Mouse (Mus musculus) MEL (cell line): Measurements from ENCODE around the gene Map3k20. TPM values are rescaled to one million over a fixed set of nuclear protein-coding genes. Genes with fewer than 3 reads are reported as not detected.

Source experiments
- DNase-seq: peaks from one replicate; pipeline ENCODE4 v3.0.0; 2011; ENCODE audit warnings: low read depth, low spot score
- H3K27ac ChIP-seq: 2 replicates; pipeline ENCODE4 v1.5.1; 2012; ENCODE audit warnings: low read depth, mild to moderate bottlenecking, control low read depth, low read length, moderate library complexity; ENCODE audit not compliant: control insufficient read depth
- H3K27me3 ChIP-seq, 2 experiments: fragments of 150-350 bp in 1 of 2; sonication (generic) in 1 of 2; 2 replicates each; pipeline ENCODE4 v1.6.1; 2012; ENCODE audit warnings: low read length in 2 of 2, mild to moderate bottlenecking in 2 of 2, improper control_type of control experiment in 1 of 2, moderate library complexity in 1 of 2; ENCODE audit not compliant: insufficient read depth in 2 of 2, control insufficient read depth in 1 of 2
- H3K36me3 ChIP-seq, 2 experiments: 2 replicates each; pipeline ENCODE4 v1.6.1; 2012 to 2014; ENCODE audit warnings: low read length in 2 of 2, improper control_type of control experiment in 1 of 2, inconsistent platforms in 1 of 2, mild to moderate bottlenecking in 1 of 2; ENCODE audit not compliant: insufficient read depth in 2 of 2, control insufficient read depth in 1 of 2
- H3K4me1 ChIP-seq, 2 experiments: fragments of 150-350 bp in 1 of 2; sonication (generic) in 1 of 2; 2 replicates each; pipeline ENCODE4 v1.6.1; 2012; ENCODE audit warnings: low read length in 2 of 2, improper control_type of control experiment in 1 of 2, mild to moderate bottlenecking in 1 of 2; ENCODE audit not compliant: insufficient read depth in 2 of 2, control insufficient read depth in 1 of 2
- H3K4me3 ChIP-seq, 2 experiments: fragments of 150-350 bp in 1 of 2; sonication (generic) in 1 of 2; 2 replicates each; pipeline ENCODE4 v1.5.1; 2012; ENCODE audit warnings: low read depth in 2 of 2, low read length in 2 of 2, mild to moderate bottlenecking in 2 of 2, moderate library complexity in 2 of 2, control low read depth in 1 of 2, improper control_type of control experiment in 1 of 2; ENCODE audit not compliant: control insufficient read depth in 1 of 2, insufficient read depth in 1 of 2
- H3K79me2 ChIP-seq: 2 replicates; pipeline ENCODE4 v1.6.1; 2012; ENCODE audit warnings: mild to moderate bottlenecking, low read length, moderate library complexity; ENCODE audit not compliant: control insufficient read depth, poor library complexity, insufficient read depth
- H3K9ac ChIP-seq: 2 replicates; pipeline ENCODE4 v1.6.1; 2012; ENCODE audit warnings: low read depth, mild to moderate bottlenecking, control low read depth, low read length, moderate library complexity; ENCODE audit not compliant: control insufficient read depth, poor library complexity, severe bottlenecking
- H3K9me3 ChIP-seq: fragments of 150-350 bp; sonication (generic); replicated peaks from 2 replicates; pipeline ENCODE4 v1.6.1; 2012; ENCODE audit warnings: mild to moderate bottlenecking, low read length, improper control_type of control experiment, moderate library complexity; ENCODE audit not compliant: insufficient read depth
- BHLHE40 ChIP-seq: IDR thresholded peaks from 2 replicates; pipeline ENCODE4 v1.6.1; 2012; ENCODE audit warnings: low read depth, mild to moderate bottlenecking, inconsistent platforms, low read length, improper control_type of control experiment, borderline replicate concordance
- CHD1 ChIP-seq: IDR thresholded peaks from 2 replicates; pipeline ENCODE4 v1.6.1; 2012; ENCODE audit warnings: low read depth, mild to moderate bottlenecking, inconsistent platforms, low read length, improper control_type of control experiment
- CHD2 ChIP-seq: IDR thresholded peaks from 2 replicates; pipeline ENCODE4 v1.6.1; 2011; ENCODE audit warnings: low read length, improper control_type of control experiment
- EP300 ChIP-seq, 2 experiments: IDR thresholded peaks; 2 replicates each; pipeline ENCODE4 v1.6.1; 2011; ENCODE audit warnings: improper control_type of control experiment in 2 of 2, low read length in 2 of 2, low read depth in 1 of 2, mild to moderate bottlenecking in 1 of 2
- ETS1 ChIP-seq: IDR thresholded peaks from 2 replicates; pipeline ENCODE4 v1.6.1; 2012; ENCODE audit warnings: low read depth, mild to moderate bottlenecking, inconsistent platforms, low read length, improper control_type of control experiment, moderate library complexity
- GABPA ChIP-seq: IDR thresholded peaks from 2 replicates; pipeline ENCODE4 v1.6.1; 2012; ENCODE audit warnings: low read depth, mild to moderate bottlenecking, inconsistent platforms, low read length, improper control_type of control experiment, moderate library complexity
- GATA1 ChIP-seq: IDR thresholded peaks from 2 replicates; pipeline ENCODE4 v1.6.1; 2011; ENCODE audit warnings: low read depth, low read length, improper control_type of control experiment
- KAT2A ChIP-seq: conservative IDR thresholded peaks from 2 replicates; pipeline ENCODE4 v1.6.1; 2012; ENCODE audit warnings: low read depth, low read length, improper control_type of control experiment, inconsistent platforms
- MAFK ChIP-seq: IDR thresholded peaks from 2 replicates; pipeline ENCODE4 v1.6.1; 2011; ENCODE audit warnings: low read depth, mild to moderate bottlenecking, low read length, improper control_type of control experiment, borderline replicate concordance
- MAX ChIP-seq: IDR thresholded peaks from 2 replicates; pipeline ENCODE4 v1.6.1; 2011; ENCODE audit warnings: low read length, improper control_type of control experiment
- MAZ ChIP-seq: IDR thresholded peaks from 2 replicates; pipeline ENCODE4 v1.6.1; 2012; ENCODE audit warnings: low read depth, mild to moderate bottlenecking, inconsistent platforms, low read length, improper control_type of control experiment
- MYC ChIP-seq: IDR thresholded peaks from 2 replicates; pipeline ENCODE4 v1.6.1; 2011; ENCODE audit warnings: low read depth, mild to moderate bottlenecking, low read length, improper control_type of control experiment, moderate library complexity
- NRF1 ChIP-seq: IDR thresholded peaks from 2 replicates; pipeline ENCODE4 v1.6.1; 2014; ENCODE audit warnings: low read depth, mild to moderate bottlenecking, inconsistent platforms, low read length, improper control_type of control experiment, moderate library complexity; ENCODE audit not compliant: poor library complexity, insufficient read depth, severe bottlenecking
- POLR2A ChIP-seq, 2 experiments: IDR thresholded peaks; 2 replicates each; pipeline ENCODE4 v1.6.1; 2011 to 2012; ENCODE audit warnings: low read length in 2 of 2, mild to moderate bottlenecking in 2 of 2, control low read depth in 1 of 2, improper control_type of control experiment in 1 of 2, low read depth in 1 of 2, moderate library complexity in 1 of 2; ENCODE audit not compliant: control insufficient read depth in 1 of 2, insufficient read depth in 1 of 2, poor library complexity in 1 of 2
- POLR2AphosphoS2 ChIP-seq: IDR thresholded peaks from 2 replicates; pipeline ENCODE4 v1.6.1; 2011; ENCODE audit warnings: low read length, improper control_type of control experiment
- RAD21 ChIP-seq: IDR thresholded peaks from 2 replicates; pipeline ENCODE4 v1.6.1; 2011; ENCODE audit warnings: mild to moderate bottlenecking, low read depth, low read length, improper control_type of control experiment
- SMC3 ChIP-seq: IDR thresholded peaks from 2 replicates; pipeline ENCODE4 v1.6.1; 2011; ENCODE audit warnings: low read depth, low read length, improper control_type of control experiment
- TAL1 ChIP-seq: IDR thresholded peaks from 2 replicates; pipeline ENCODE4 v1.6.1; 2012; ENCODE audit warnings: mild to moderate bottlenecking, inconsistent platforms, low read length, moderate library complexity, mixed read lengths
- TCF12 ChIP-seq: IDR thresholded peaks from 2 replicates; pipeline ENCODE4 v1.6.1; 2014; ENCODE audit warnings: low read depth, mild to moderate bottlenecking, inconsistent platforms, low read length, improper control_type of control experiment, moderate library complexity
- UBTF ChIP-seq: IDR thresholded peaks from 2 replicates; pipeline ENCODE4 v1.6.1; 2012; ENCODE audit warnings: low read depth, mild to moderate bottlenecking, inconsistent platforms, low read length, improper control_type of control experiment, moderate library complexity, borderline replicate concordance; ENCODE audit not compliant: insufficient read depth
- USF1 ChIP-seq: IDR thresholded peaks from 2 replicates; pipeline ENCODE4 v1.6.1; 2014; ENCODE audit warnings: low read depth, mild to moderate bottlenecking, inconsistent platforms, low read length, improper control_type of control experiment, moderate library complexity
- ZC3H11A ChIP-seq: IDR thresholded peaks from 2 replicates; pipeline ENCODE4 v1.6.1; 2012; ENCODE audit warnings: low read depth, mild to moderate bottlenecking, inconsistent platforms, low read length, improper control_type of control experiment
- ZMIZ1 ChIP-seq: IDR thresholded peaks from 2 replicates; pipeline ENCODE4 v1.6.1; 2012; ENCODE audit warnings: low read depth, mild to moderate bottlenecking, inconsistent platforms, low read length, improper control_type of control experiment, moderate library complexity
- ZNF384 ChIP-seq: IDR thresholded peaks from 2 replicates; pipeline ENCODE4 v1.6.1; 2012; ENCODE audit warnings: low read depth, mild to moderate bottlenecking, inconsistent platforms, low read length, improper control_type of control experiment
- polyA plus RNA-seq, 2 experiments: library from polyadenylated mRNA; stranded (reverse) in 1 of 2; unstranded in 1 of 2; fragments of >175 nt in 1 of 2; fragments of >200 nt in 1 of 2; gene quantifications; 2 replicates each; pipeline versions ENCODE4 v1.2.1 to v1.2.4; 2012; ENCODE audit warnings: low replicate concordance in 2 of 2, low read depth in 1 of 2; ENCODE audit not compliant: insufficient read length in 2 of 2, insufficient read depth in 1 of 2, missing spikeins in 1 of 2
- total RNA-seq: library from RNA; depleted of rRNA; stranded (reverse); fragments of 300-350 nt; gene quantifications from 2 replicates; pipeline ENCODE4 v1.2.3, GENCODE M21; 2012

Map3k20 gene
- total and polyA plus RNA-seq, 3 experiments = 7.4 to 9.6 TPM; not detected in 1

GRCm38 (mm10) chr2:72319028-72319798, 33.8 kb downstream of the Map3k20 start:
- no peak for DNase-seq
- no peak overlapping the region for H3K27ac ChIP-seq

GRCm38 (mm10) chr2:72320661-72321060, 35.2 kb downstream of the Map3k20 start:
- H3K9ac ChIP-seq = no peak overlapping the region
- H3K79me2 ChIP-seq = no peaks in the 10 kb centered on the region
- no peak for DNase-seq
- H3K27ac ChIP-seq = no peak overlapping the region
- no peaks in the 10 kb centered on the region for H3K36me3 ChIP-seq
- H3K4me1 ChIP-seq = no peaks in the 10 kb centered on the region
- H3K27me3 ChIP-seq = no peaks in the 10 kb centered on the region
- TF ChIP-seq ETS1 (no peak), ZNF384 (no peak), NRF1 (no peak)
- no peak overlapping the region for H3K4me3 ChIP-seq
- H3K9me3 ChIP-seq = no peaks in the 10 kb centered on the region

More at GRCm38 (mm10) chr2:72319028-72319798, 33.8 kb downstream of the Map3k20 start:
- no peak for TF ChIP-seq NRF1
- TF ChIP-seq EP300 (IDR thresholded peaks at IDR 0.05; ENCODE audit: low read depth in 1 of 2, low read length in 2 of 2) = no peak
- no peak for TF ChIP-seq POLR2A (IDR thresholded peaks at IDR 0.05; ENCODE audit: control insufficient read depth in 1 of 2, insufficient read depth in 1 of 2, low read depth in 1 of 2, low read length in 2 of 2, poor library complexity in 1 of 2)
- no peak for TF ChIP-seq ETS1
- TF ChIP-seq ZNF384 = no peak
- no peak for TF ChIP-seq RAD21
- TF ChIP-seq BHLHE40 = no peak
- no peak for TF ChIP-seq GABPA
- no peak for TF ChIP-seq SMC3
- TF ChIP-seq MAFK = no peak
- Histone ChIP-seq H3K9me3 (no peaks in the 10 kb centered on the region), H3K9ac (no peak overlapping the region), H3K36me3 (no peaks in the 10 kb centered on the region), H3K79me2 (no peaks in the 10 kb centered on the region), H3K4me3 (no peak overlapping the region), H3K27me3 (no peaks in the 10 kb centered on the region), H3K4me1 (no peaks in the 10 kb centered on the region)

GRCm38 (mm10) chr2:72321591-72321990, 36.2 kb downstream of the Map3k20 start:
- Histone ChIP-seq H3K36me3 (no peaks in the 10 kb centered on the region), H3K9me3 (no peaks in the 10 kb centered on the region), H3K4me3 (no peak overlapping the region), H3K27me3 (no peaks in the 10 kb centered on the region), H3K4me1 (no peaks in the 10 kb centered on the region), H3K9ac (no peak overlapping the region), H3K79me2 (no peaks in the 10 kb centered on the region), H3K27ac (no peak overlapping the region)
- no peak for DNase-seq
- TF ChIP-seq ZMIZ1 = no peak
- TF ChIP-seq KAT2A = no peak
- no peak for TF ChIP-seq MAFK
- TF ChIP-seq SMC3 = no peak
- no peak for TF ChIP-seq EP300 (IDR thresholded peaks at IDR 0.05; ENCODE audit: low read depth in 1 of 2, low read length in 2 of 2)
- no peak for TF ChIP-seq GATA1
- no peak for TF ChIP-seq UBTF
- no peak for TF ChIP-seq TAL1
- TF ChIP-seq TCF12 = no peak
- no peak for TF ChIP-seq MYC
- TF ChIP-seq MAX = no peak
- TF ChIP-seq RAD21 = no peak
- no peak for TF ChIP-seq CHD2
- TF ChIP-seq ZC3H11A = no peak
- TF ChIP-seq MAZ = no peak
- no peak for TF ChIP-seq CHD1
- no peak for TF ChIP-seq USF1
- no peak for TF ChIP-seq GABPA
- no peak for TF ChIP-seq POLR2AphosphoS2
